Mouse (Mus musculus): Measurements from ENCODE around the gene Dnah7a. TPM values are rescaled to one million over a fixed set of nuclear protein-coding genes. Genes with fewer than 3 reads are reported as not detected.
A peak's percentile ranks its signal among the peaks of the same experiment; 100 is the strongest.
"Not testable (repeated sequence)": the region's sequence is repeated elsewhere in the genome, so short reads cannot be mapped to it uniquely, and the experiment has no call there.

Gene Dnah7a
- polyA plus RNA-seq, 1 experiment from 2014 or later = 9.4 TPM

DNA sequence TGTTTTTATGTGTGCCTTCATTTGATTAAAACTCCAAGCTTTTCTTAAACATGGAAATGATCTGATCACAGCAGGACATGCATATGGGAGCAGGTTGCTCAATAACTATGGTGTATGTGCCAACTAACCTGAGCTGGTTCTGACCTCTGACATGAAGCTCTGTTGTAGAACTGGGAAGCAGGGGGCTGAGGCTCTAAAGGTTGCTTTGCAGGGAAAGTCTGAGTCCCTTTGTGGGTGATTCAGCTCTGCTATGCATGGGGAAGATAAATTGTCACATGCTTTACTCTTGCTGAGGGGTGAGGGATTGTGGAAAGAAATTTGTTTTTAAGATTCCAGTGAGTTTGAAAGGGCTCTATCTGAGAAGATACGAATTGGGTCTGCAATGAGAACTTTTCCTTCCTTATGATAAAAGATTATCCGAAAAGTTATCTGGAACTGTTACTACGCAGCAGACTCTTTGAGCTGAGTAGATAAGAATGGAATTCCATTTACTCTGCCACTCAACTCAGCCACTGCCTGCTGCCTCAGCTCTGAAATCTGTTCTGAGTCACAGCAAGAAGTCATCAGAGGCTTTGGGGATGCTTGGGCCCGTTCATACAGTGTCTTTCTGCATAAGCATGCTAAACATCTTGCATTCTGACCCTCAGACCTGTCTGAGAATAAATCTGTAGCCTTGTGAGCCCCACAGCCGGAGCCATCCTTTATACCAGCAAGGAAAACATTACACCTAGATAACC lies 22.1 kb upstream of the Dnah7a start:
- H3K9me3 ChIP-seq = no peaks in the 10 kb centered on the region
- H3K36me3 ChIP-seq = no peaks in the 10 kb centered on the region
- no peaks in the 10 kb centered on the region for H3K4me1 ChIP-seq (replicated peaks)
- H3K27me3 ChIP-seq = no peaks in the 10 kb centered on the region
- no peak overlapping the region for H3K9ac ChIP-seq (replicated peaks)
- H3K4me2 ChIP-seq (replicated peaks) = no peak overlapping the region
- WGBS = 82% methylated on average over 5 of the region's 5 CpGs
- H3K4me3 ChIP-seq (replicated peaks) = no peak overlapping the region
- no peak for ATAC-seq
- H3K27ac ChIP-seq = no peak overlapping the region

DNA sequence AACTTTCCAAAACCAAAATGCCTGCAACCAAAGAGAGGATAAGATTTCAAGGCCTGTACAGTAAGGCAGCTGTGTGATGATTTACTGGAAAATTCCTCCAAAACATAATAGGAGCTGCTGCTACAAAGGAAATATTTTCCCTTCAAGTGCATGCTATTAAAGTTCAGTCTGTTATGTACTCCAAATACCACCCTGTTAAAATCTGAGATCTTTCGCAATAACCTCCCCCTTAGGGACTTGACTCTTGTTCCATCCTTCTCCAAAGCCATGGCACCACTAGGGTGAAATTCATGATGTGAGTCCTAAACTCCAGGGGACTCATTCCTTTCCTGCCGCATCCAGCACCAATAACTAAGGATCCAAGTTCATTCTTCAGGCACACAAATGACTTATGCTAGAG lies 20.3 kb upstream of the Dnah7a start:
- no peak overlapping the region for H3K27ac ChIP-seq

DNA sequence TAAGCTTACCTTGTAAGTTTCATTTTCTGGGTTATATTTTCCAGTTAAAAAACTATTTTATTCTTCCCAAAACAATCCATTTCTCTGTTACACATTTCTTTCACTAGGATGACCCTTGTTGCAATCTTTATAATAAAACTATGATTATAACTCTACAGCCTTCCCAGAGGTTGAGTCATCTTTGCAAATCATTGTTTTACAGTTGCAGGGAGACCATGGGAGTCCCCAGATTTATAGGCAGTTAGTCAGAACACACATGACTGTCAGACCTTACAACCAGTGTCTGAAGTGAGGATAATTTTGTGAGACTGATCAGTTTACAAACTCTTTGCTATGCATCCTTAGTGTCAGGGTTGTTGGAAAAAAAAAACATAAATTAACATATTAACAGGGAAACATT lies 14.8 kb upstream of the Dnah7a start:
- Histone ChIP-seq H3K27ac (no peak overlapping the region), H3K4me1 (replicated peaks) (no peaks in the 10 kb centered on the region), H3K9ac (replicated peaks) (no peak overlapping the region), H3K4me2 (replicated peaks) (no peak overlapping the region), H3K27me3 (0 out of 2 replicates have a peak, but pooled peaks cover 3% of the 10 kb centered on the region), H3K4me3 (replicated peaks) (no peak overlapping the region), H3K36me3 (no peaks in the 10 kb centered on the region), H3K9me3 (no peaks in the 10 kb centered on the region)
- ATAC-seq = no peak

More for the DNA sequence above, 20.3 kb upstream of the Dnah7a start:
- H3K4me2 ChIP-seq (replicated peaks) = no peak overlapping the region
- no peaks in the 10 kb centered on the region for H3K4me1 ChIP-seq (replicated peaks)
- no peak overlapping the region for H3K4me3 ChIP-seq (replicated peaks)
- H3K9ac ChIP-seq (replicated peaks) = no peak overlapping the region
- no peaks in the 10 kb centered on the region for H3K36me3 ChIP-seq
- no peaks in the 10 kb centered on the region for H3K27me3 ChIP-seq
- 99% methylated on average over 2 of the region's 2 CpGs for WGBS
- ATAC-seq = no peak
- H3K9me3 ChIP-seq = no peaks in the 10 kb centered on the region

- no peak for ATAC-seq
- H3K27ac ChIP-seq = no peak overlapping the region
- WGBS = 90% methylated on average over 5 of the region's 5 CpGs
- H3K36me3 ChIP-seq = no peaks in the 10 kb centered on the region
- no peak overlapping the region for H3K4me3 ChIP-seq (replicated peaks)
- no peak overlapping the region for H3K9ac ChIP-seq (replicated peaks)
- 0 out of 2 replicates have a peak, but pooled peaks cover 3% of the 10 kb centered on the region for H3K27me3 ChIP-seq
- H3K9me3 ChIP-seq = no peaks in the 10 kb centered on the region
- no peaks in the 10 kb centered on the region for H3K4me1 ChIP-seq (replicated peaks)
- H3K4me2 ChIP-seq (replicated peaks) = no peak overlapping the region
Measured at GRCm38 (mm10) chr1:53720601-53721351, 14.2 kb upstream of the Dnah7a start.

- Histone ChIP-seq H3K9me3 (no peaks in the 10 kb centered on the region), H3K27me3 (0 out of 2 replicates have a peak, but pooled peaks cover 3% of the 10 kb centered on the region), H3K4me2 (replicated peaks) (no peak overlapping the region), H3K4me1 (replicated peaks) (no peaks in the 10 kb centered on the region), H3K27ac (no peak overlapping the region), H3K9ac (replicated peaks) (no peak overlapping the region), H3K36me3 (no peaks in the 10 kb centered on the region), H3K4me3 (replicated peaks) (no peak overlapping the region)
- no peak for ATAC-seq
- WGBS = 92% methylated on average over 1 of the region's 1 CpGs
Measured at GRCm38 (mm10) chr1:53715966-53716515, 9.5 kb upstream of the Dnah7a start.

DNA sequence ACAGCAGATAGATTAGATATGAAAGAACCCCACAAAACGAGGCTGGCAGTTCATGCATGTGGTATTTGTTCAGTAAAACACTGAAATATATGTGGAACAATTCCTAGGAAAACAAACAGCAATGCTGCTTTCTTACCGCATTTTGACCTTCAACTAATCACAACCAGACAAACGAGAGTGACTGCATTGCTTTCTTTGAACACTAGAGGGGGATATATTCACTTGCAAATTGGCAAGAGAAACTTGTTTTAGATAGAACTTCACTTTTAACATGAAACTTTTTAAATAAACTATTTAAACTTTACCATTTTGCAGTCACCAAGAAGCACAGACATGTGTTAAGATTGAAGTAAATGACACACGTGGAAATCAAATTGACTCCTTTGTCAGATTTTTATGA lies 8.9 kb upstream of the Dnah7a start:
- Histone ChIP-seq H3K4me2 (replicated peaks) (no peak overlapping the region), H3K9ac (replicated peaks) (no peak overlapping the region), H3K9me3 (no peaks in the 10 kb centered on the region), H3K27ac (no peak overlapping the region), H3K4me1 (replicated peaks) (no peaks in the 10 kb centered on the region), H3K4me3 (replicated peaks) (no peak overlapping the region), H3K36me3 (no peaks in the 10 kb centered on the region), H3K27me3 (0 out of 2 replicates have a peak, but pooled peaks cover 3% of the 10 kb centered on the region)
- 4% methylated on average over 4 of the region's 4 CpGs for WGBS
- no peak for ATAC-seq

- peak; percentile 78 for ATAC-seq
- H3K27ac ChIP-seq = not testable (repeated sequence)
Measured at GRCm38 (mm10) chr1:53713383-53713782, 6.8 kb upstream of the Dnah7a start.

GRCm38 (mm10) chr1:53711069-53711468 lies 4.5 kb upstream of the Dnah7a start:
- Histone ChIP-seq H3K4me3 (replicated peaks) (no peak overlapping the region), H3K4me1 (replicated peaks) (peaks cover 5% of the 10 kb centered on the region), H3K27me3 (no peaks in the 10 kb centered on the region), H3K9ac (replicated peaks) (no peak overlapping the region), H3K27ac (no peak overlapping the region), H3K9me3 (no peaks in the 10 kb centered on the region), H3K36me3 (no peaks in the 10 kb centered on the region), H3K4me2 (replicated peaks) (no peak overlapping the region)
- WGBS = 91% methylated on average over 9 of the region's 9 CpGs
- no peak for ATAC-seq

More at GRCm38 (mm10) chr1:53713383-53713782, 6.8 kb upstream of the Dnah7a start:
- H3K9me3 ChIP-seq; H3K4me2 ChIP-seq (replicated peaks); H3K9ac ChIP-seq (replicated peaks); H3K27me3 ChIP-seq; H3K36me3 ChIP-seq; H3K4me1 ChIP-seq (replicated peaks); H3K4me3 ChIP-seq (replicated peaks): not testable (repeated sequence)
- WGBS = 38% methylated on average over 3 of the region's 3 CpGs

GRCm38 (mm10) chr1:53709602-53710001 lies 3.0 kb upstream of the Dnah7a start:
- H3K9ac ChIP-seq (replicated peaks); H3K9me3 ChIP-seq; H3K36me3 ChIP-seq; H3K4me2 ChIP-seq (replicated peaks); H3K4me1 ChIP-seq (replicated peaks); H3K27ac ChIP-seq; ATAC-seq; H3K4me3 ChIP-seq (replicated peaks); H3K27me3 ChIP-seq: not testable (repeated sequence)
- WGBS = 69% methylated on average over 5 of the region's 5 CpGs

- no peak overlapping the region for H3K4me2 ChIP-seq (replicated peaks)
- H3K9ac ChIP-seq (replicated peaks) = no peak overlapping the region
- no peak overlapping the region for H3K27ac ChIP-seq
- no peak overlapping the region for H3K4me3 ChIP-seq (replicated peaks)
- H3K4me1 ChIP-seq (replicated peaks) = peaks cover 5% of the 10 kb centered on the region
- no peaks in the 10 kb centered on the region for H3K36me3 ChIP-seq
- no peaks in the 10 kb centered on the region for H3K27me3 ChIP-seq
- 88% methylated on average over 5 of the region's 5 CpGs for WGBS
- ATAC-seq = no peak
- no peaks in the 10 kb centered on the region for H3K9me3 ChIP-seq
Measured at GRCm38 (mm10) chr1:53704164-53704563, 2.4 kb downstream of the Dnah7a start.

DNA sequence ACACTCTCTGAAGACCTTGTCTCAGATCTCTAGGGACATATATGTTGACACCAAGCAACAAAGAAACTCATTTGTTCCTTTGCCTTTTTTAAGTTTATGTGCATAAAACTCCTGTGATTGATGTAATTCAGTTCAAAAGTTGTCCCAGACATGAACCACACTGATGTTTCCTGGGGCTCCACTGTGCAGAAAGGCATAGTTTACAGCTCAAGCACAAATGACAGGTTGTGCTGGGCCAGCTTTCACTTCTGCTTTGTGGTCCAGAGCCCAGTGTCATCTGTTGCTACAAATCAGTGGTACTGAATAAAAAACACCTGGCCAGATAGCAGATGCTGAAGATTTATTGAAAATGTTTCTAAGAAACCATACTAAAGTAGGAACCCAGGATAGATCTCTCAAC lies 42.3 kb downstream of the Dnah7a start:
- H3K4me1 ChIP-seq (replicated peaks); H3K9me3 ChIP-seq; H3K4me2 ChIP-seq (replicated peaks); H3K27ac ChIP-seq; H3K27me3 ChIP-seq; H3K9ac ChIP-seq (replicated peaks); H3K4me3 ChIP-seq (replicated peaks); H3K36me3 ChIP-seq; ATAC-seq: not testable (repeated sequence)
